Mouse (Mus musculus): ENCODE measurements around the gene Gm11236. TPM values are rescaled to one million over a fixed set of nuclear protein-coding genes. Genes with fewer than 3 reads are reported as not detected.
A peak's percentile ranks its signal among the peaks of the same experiment; 100 is the strongest.
"Not testable (repeated sequence)": the region's sequence is repeated elsewhere in the genome, so short reads cannot be mapped to it uniquely, and the experiment has no call there.

The Gm11236 gene
- not detected for total RNA-seq (2021)
- long read RNA-seq, experiment 1: 0 reads
- long read RNA-seq, experiment 2: 0 reads

DNA sequence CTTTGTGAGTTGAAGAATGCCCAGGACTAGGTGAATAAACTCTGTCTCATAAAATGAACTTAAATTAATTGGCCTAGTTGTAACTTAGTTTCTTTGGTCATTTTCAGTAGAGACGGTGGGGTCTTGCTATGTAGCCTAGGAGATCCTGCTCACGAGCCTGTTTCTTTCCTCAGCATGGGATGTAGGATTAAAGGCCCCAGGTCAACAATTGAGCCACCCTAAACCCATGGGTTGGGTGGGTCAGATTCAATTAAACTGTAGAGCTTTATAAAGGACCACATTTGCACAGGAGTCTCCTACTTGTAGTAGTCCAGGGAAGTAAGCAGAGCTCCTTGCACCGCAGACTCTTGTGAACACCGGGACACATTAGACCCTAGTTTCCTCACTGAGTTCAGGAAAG lies at the start of gene Gm11236:
Gm11236 (plus strand) TSS at position 301 of the 400 bp plus-strand sequence.
- DNase-seq (ENCODE audit: low spot score in 2 of 2); intact Hi-C loops (cut with DNase I): not testable (repeated sequence)

- intact Hi-C loops (cut with DNase I): loop anchor here (10.0 kb wide), 1 partner anchor 626 kb away; no protein-coding TSS in a partner anchor
- peak; percentile 34 to 40 for DNase-seq (ENCODE audit: low spot score in 2 of 2)
Measured at GRCm38 (mm10) chr4:73599248-73599647, 38.7 kb upstream of the Gm11236 start.

GRCm38 (mm10) chr4:73607581-73607980 lies 30.3 kb upstream of the Gm11236 start, which contains the start of gene Gm11238:
Gm11238 (plus strand) TSS chr4:73607881.
- intact Hi-C loops (cut with DNase I); DNase-seq (ENCODE audit: low spot score in 2 of 2): not testable (repeated sequence)

DNA sequence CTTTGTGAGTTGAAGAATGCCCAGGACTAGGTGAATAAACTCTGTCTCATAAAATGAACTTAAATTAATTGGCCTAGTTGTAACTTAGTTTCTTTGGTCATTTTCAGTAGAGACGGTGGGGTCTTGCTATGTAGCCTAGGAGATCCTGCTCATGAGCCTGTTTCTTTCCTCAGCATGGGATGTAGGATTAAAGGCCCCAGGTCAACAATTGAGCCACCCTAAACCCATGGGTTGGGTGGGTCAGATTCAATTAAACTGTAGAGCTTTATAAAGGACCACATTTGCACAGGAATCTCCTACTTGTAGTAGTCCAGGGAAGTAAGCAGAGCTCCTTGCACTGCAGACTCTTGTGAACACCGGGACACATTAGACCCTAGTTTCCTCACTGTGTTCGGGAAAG lies 15.2 kb upstream of the Gm11236 start, which contains the start of gene Gm11237:
Gm11237 (plus strand) TSS at position 301 of the 400 bp plus-strand sequence.
- intact Hi-C loops (cut with DNase I); DNase-seq (ENCODE audit: low spot score in 2 of 2): not testable (repeated sequence)

DNA sequence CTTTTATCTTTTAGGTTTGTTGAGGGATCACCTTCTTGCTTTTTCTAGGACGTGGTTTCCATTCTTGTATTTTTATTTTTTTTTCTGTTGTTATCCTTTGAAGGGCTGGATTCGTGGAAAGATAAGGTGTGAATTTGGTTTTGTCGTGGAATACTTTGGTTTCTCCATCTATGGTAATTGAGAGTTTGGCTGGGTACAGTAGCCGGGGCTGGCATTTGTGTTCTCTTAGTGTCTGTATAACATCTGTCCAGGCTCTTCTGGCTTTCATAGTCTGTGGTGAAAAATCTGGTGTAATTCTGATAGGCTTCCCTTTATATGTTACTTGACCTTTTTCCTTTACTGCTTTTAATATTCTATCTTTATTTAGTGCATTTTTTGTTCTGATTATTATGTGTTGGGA lies 23.9 kb downstream of the Gm11236 start:
- intact Hi-C loops (cut with DNase I); DNase-seq (ENCODE audit: low spot score in 2 of 2): not testable (repeated sequence)

DNA sequence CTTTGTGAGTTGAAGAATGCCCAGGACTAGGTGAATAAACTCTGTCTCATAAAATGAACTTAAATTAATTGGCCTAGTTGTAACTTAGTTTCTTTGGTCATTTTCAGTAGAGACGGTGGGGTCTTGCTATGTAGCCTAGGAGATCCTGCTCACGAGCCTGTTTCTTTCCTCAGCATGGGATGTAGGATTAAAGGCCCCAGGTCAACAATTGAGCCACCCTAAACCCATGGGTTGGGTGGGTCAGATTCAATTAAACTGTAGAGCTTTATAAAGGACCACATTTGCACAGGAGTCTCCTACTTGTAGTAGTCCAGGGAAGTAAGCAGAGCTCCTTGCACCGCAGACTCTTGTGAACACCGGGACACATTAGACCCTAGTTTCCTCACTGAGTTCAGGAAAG lies 30.1 kb downstream of the Gm11236 start, which contains the start of gene Gm11239:
Gm11239 (plus strand) TSS at position 301 of the 400 bp plus-strand sequence.
- intact Hi-C loops (cut with DNase I); DNase-seq (ENCODE audit: low spot score in 2 of 2): not testable (repeated sequence)

- intact Hi-C loops (cut with DNase I): not testable (repeated sequence)
Measured at GRCm38 (mm10) chr4:73683216-73683615, 45.3 kb downstream of the Gm11236 start, which contains the start of gene Gm428. Gm428 (plus strand) TSS chr4:73683516.

More at GRCm38 (mm10) chr4:73683216-73683615, 45.3 kb downstream of the Gm11236 start, which contains the start of gene Gm428:
- not testable (repeated sequence) for DNase-seq (ENCODE audit: low spot score in 2 of 2)

Other genes starting within 250 kb of the Gm11236 start
- gene Gm11487, start 233.0 kb upstream of the Gm11236 start, total RNA-seq (2021): not detected
- not detected for gene Gm11238, start 30.2 kb upstream of the Gm11236 start, total RNA-seq (2021)
- not detected for gene Gm11237, start 15.1 kb upstream of the Gm11236 start, total RNA-seq (2021)
- gene Gm11239, start 30.2 kb downstream of the Gm11236 start, total RNA-seq (2021): not detected
- not detected for gene Gm428, start 45.4 kb downstream of the Gm11236 start, total RNA-seq (2021)
- gene Rasef, start 152.9 kb downstream of the Gm11236 start, total RNA-seq (2021): under 1 TPM in 1 of 2 experiments, not detected in 1; 0.13 TPM
- gene Gm11758, start 238.1 kb downstream of the Gm11236 start, total RNA-seq (2021): not detected

Measured in left cerebral cortex, postnatal 14 days (tissue).